Mouse (Mus musculus) adrenal gland (tissue): ENCODE results near the gene Scgb1b15.
"Not testable (repeated sequence)": the region's sequence is repeated elsewhere in the genome, so short reads cannot be mapped to it uniquely, and the experiment has no call there.

ENCODE experiments used
- intact Hi-C: fragments of 180-260 bp; cut with DNase I; formaldehyde crosslinking; loops from one replicate; pipeline ENCODE4 v1.15.1; 2025
- long read RNA-seq, 2 experiments: library from polyadenylated mRNA; unstranded; transcript quantifications; one replicate each; pipeline ENCODE4 v2.0.0; 2020; ENCODE audit warnings: borderline replicate concordance in 1 of 2; ENCODE audit not compliant: insufficient replicate concordance in 1 of 2

Gene Scgb1b15
- long read RNA-seq, experiment 1: 0 reads
- long read RNA-seq, experiment 2: 0 reads

DNA sequence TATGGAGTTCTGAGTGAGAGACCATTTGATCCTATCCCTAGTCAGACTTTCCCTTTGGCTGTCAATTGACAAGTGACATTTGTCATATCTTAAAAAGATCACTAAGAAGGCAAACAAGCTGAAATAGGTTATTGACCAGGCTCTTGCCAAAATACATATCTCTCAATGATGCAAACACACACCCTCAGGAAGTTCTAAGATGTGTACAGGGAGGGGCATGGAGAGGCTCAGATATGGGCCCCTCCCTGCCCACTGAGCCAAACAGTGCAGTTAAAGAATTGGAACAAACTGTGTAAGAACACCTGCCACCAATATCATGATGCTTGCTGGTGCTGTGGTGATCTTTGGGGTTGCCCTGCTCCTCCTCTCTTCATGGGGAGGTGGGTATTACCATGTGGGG, at the start of gene Scgb1b15:
Gene Scgb1b15 (plus strand): TSS at position 301 of the 400 bp plus-strand sequence.
- intact Hi-C loops: not testable (repeated sequence)

GRCm38 (mm10) chr7:32829562-32829961, 6.8 kb upstream of the Scgb1b15 start, which contains the start of gene Scgb2b15:
Gene Scgb2b15 (minus strand): TSS chr7:32829662.
- intact Hi-C loops: not testable (repeated sequence)
